Mouse (Mus musculus) megakaryocyte-erythroid progenitor cell, adult 5-6 weeks (primary cell): Measurements from ENCODE around the gene Cnn3. TPM values are rescaled to one million over a fixed set of nuclear protein-coding genes. Genes with fewer than 3 reads are reported as not detected.

Experiments used
- ATAC-seq: replicated peaks from 2 replicates; pipeline ENCODE4 v1.8.0; 2016; ENCODE audit warnings: mild to moderate bottlenecking, inconsistent platforms; ENCODE audit not compliant: severe bottlenecking, poor library complexity, low FRiP score, low TSS enrichment
- total RNA-seq, 2 experiments: library from RNA; stranded (forward) in 1 of 2; stranded (reverse) in 1 of 2; fragments of 200-1000, 215-1000 nt in 1 of 2; fragments of >200 nt in 1 of 2; fragmentation: Nextera tagmentation in 1 of 2; gene quantifications; 2 replicates each; pipeline ENCODE4 v1.2.3; 2014 to 2017

Gene Cnn3
- total RNA-seq, 2 experiments from 2014 or later: 25.8 to 35.0 TPM

- no peak for ATAC-seq
Measured at GRCm38 (mm10) chr3:121417379-121418250, 8.7 kb upstream of the Cnn3 start.

GRCm38 (mm10) chr3:121418251-121418601 lies 8.1 kb upstream of the Cnn3 start:
- ATAC-seq: no peak

GRCm38 (mm10) chr3:121418850-121419435 lies 7.4 kb upstream of the Cnn3 start:
- ATAC-seq: no peak

GRCm38 (mm10) chr3:121422405-121422804 lies 3.9 kb upstream of the Cnn3 start:
- no peak for ATAC-seq

GRCm38 (mm10) chr3:121426621-121427519 lies 573 bp downstream of the Cnn3 start:
- ATAC-seq: peak; percentile 42

- no peak for ATAC-seq
Measured at GRCm38 (mm10) chr3:121427520-121427908, 1.2 kb downstream of the Cnn3 start.

GRCm38 (mm10) chr3:121428230-121428629 lies 1.9 kb downstream of the Cnn3 start:
- ATAC-seq: no peak

GRCm38 (mm10) chr3:121428696-121429259 lies 2.5 kb downstream of the Cnn3 start:
- ATAC-seq: no peak

- ATAC-seq: no peak
Measured at GRCm38 (mm10) chr3:121429469-121429868, 3.2 kb downstream of the Cnn3 start.

GRCm38 (mm10) chr3:121430289-121430936 lies 4.1 kb downstream of the Cnn3 start:
- no peak for ATAC-seq

- no peak for ATAC-seq
Measured at GRCm38 (mm10) chr3:121433359-121433758, 7.1 kb downstream of the Cnn3 start.

GRCm38 (mm10) chr3:121433968-121434533 lies 7.8 kb downstream of the Cnn3 start:
- ATAC-seq: no peak

GRCm38 (mm10) chr3:121435296-121435695 lies 9.0 kb downstream of the Cnn3 start:
- ATAC-seq: no peak

- ATAC-seq: no peak
Measured at GRCm38 (mm10) chr3:121437070-121437469, 10.8 kb downstream of the Cnn3 start.

GRCm38 (mm10) chr3:121437996-121438395 lies 11.7 kb downstream of the Cnn3 start:
- ATAC-seq: no peak

GRCm38 (mm10) chr3:121439623-121440161 lies 13.4 kb downstream of the Cnn3 start:
- ATAC-seq: no peak

- no peak for ATAC-seq
Measured at GRCm38 (mm10) chr3:121441504-121441903, 15.2 kb downstream of the Cnn3 start.

GRCm38 (mm10) chr3:121442288-121442687 lies 16.0 kb downstream of the Cnn3 start:
- no peak for ATAC-seq

- peak; percentile 48; the same call in 1 of the 2 replicates for ATAC-seq
Measured at GRCm38 (mm10) chr3:121443861-121444271, 17.6 kb downstream of the Cnn3 start.
